Mouse (Mus musculus) hindbrain, embryonic 11.5 days (tissue): ENCODE data around the gene Rad23b. TPM values are rescaled to one million over a fixed set of nuclear protein-coding genes. Genes with fewer than 3 reads are reported as not detected.
A peak's percentile ranks its signal among the peaks of the same experiment; 100 is the strongest.

Experiments used
- ATAC-seq: fragments of 200-750 bp; cut with Nextera tagmentation; 2 replicates; pipeline ENCODE4 v1.8.0; 2017; ENCODE audit warnings: mild to moderate bottlenecking, moderate TSS enrichment, moderate library complexity; ENCODE audit not compliant: low FRiP score
- DNase-seq: peaks from one replicate; pipeline ENCODE4 v3.0.0-alpha.2; 2015; ENCODE audit warnings: low spot score
- H3K27ac ChIP-seq: fragments of 300-500 bp; sonication (generic); 2 replicates; pipeline ENCODE4 v1.5.1; 2014; ENCODE audit warnings: mild to moderate bottlenecking, low read depth, low read length
- H3K27me3 ChIP-seq: fragments of 300-500 bp; sonication (generic); 2 replicates; pipeline ENCODE4 v1.6.1; 2014; ENCODE audit warnings: mild to moderate bottlenecking, low read length, moderate library complexity, mixed read lengths; ENCODE audit not compliant: control insufficient read depth, insufficient read depth
- H3K36me3 ChIP-seq: fragments of 300-500 bp; sonication (generic); 2 replicates; pipeline ENCODE4 v1.6.1; 2014; ENCODE audit warnings: mild to moderate bottlenecking, low read length, moderate library complexity, mixed read lengths; ENCODE audit not compliant: control insufficient read depth, insufficient read depth
- H3K4me1 ChIP-seq: fragments of 300-500 bp; sonication (generic); replicated peaks from 2 replicates; pipeline ENCODE4 v1.6.1; 2014; ENCODE audit warnings: low read length, mixed read lengths; ENCODE audit not compliant: control insufficient read depth, insufficient read depth
- H3K4me2 ChIP-seq: fragments of 300-500 bp; sonication (generic); replicated peaks from 2 replicates; pipeline ENCODE4 v1.6.1; 2014; ENCODE audit warnings: mild to moderate bottlenecking, low read depth, low read length
- H3K4me3 ChIP-seq: fragments of 300-500 bp; sonication (generic); 2 replicates; pipeline ENCODE4 v1.5.1; 2014; ENCODE audit warnings: low read depth, low read length
- H3K9ac ChIP-seq: fragments of 300-500 bp; sonication (generic); 2 replicates; pipeline ENCODE4 v1.6.1; 2014; ENCODE audit warnings: low read depth, low read length
- H3K9me3 ChIP-seq: fragments of 300-500 bp; sonication (generic); 2 replicates; pipeline ENCODE4 v1.6.1; 2016; ENCODE audit warnings: low read length; ENCODE audit not compliant: control insufficient read depth
- WGBS: fragments of 180-500 bp; shearing (Covaris S2); extraction: QIAGEN DNeasy Blood & Tissue Kit; methylation state at CpG from one replicate; pipeline ENCODE4 v1.1.7; 2014; 5-methylcytosine and 5-hydroxymethylcytosine counted together
- polyA plus RNA-seq: library from polyadenylated mRNA; unstranded; fragments of >200 nt; fragmentation: Nextera tagmentation; extraction: Ambion mirVana; gene quantifications from 2 replicates; pipeline ENCODE4 v1.2.1, GENCODE M21; 2014

The Rad23b gene
- polyA plus RNA-seq, 1 experiment from 2014 or later: 105 TPM

DNA sequence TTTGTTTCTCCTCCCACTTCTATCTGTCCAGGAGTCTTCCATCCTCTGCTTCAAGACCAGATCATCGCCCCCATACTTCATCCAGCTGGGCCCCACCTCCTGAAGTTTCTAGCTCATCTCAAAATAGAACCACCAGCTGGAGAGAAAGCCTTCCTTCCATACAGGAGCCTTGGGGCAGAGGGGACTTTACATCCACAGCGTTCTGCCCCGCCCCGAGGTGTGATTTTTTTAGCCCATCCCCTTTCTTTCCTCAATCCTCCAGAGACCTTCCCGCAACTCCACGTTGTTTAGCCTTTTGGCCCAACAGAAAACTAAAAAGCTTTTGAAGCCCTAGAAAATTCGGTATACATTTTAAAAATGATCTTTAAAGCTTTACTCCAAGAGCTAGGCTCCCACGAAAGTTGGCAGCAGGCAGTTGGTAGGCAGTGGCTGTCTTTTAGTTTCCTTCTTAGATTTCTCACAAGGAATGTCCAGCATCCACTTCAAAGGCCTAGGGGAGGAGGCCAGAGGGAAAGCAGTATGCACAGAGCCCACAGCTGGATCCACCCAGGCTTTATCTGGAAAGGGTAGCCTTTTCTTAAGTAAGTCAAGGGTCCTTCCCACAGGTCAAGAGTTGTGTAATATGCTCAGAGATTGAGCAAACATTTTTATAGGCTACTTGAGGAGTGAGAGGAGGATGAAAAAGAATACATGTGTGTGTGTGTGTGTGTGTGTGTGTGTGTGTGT lies 20.1 kb upstream of the Rad23b start:
- 81% methylated on average over 8 of the region's 8 CpGs for whole genome bisulfite sequencing
- DNase-seq: no peak
- H3K27ac ChIP-seq: no peak overlapping the region

DNA sequence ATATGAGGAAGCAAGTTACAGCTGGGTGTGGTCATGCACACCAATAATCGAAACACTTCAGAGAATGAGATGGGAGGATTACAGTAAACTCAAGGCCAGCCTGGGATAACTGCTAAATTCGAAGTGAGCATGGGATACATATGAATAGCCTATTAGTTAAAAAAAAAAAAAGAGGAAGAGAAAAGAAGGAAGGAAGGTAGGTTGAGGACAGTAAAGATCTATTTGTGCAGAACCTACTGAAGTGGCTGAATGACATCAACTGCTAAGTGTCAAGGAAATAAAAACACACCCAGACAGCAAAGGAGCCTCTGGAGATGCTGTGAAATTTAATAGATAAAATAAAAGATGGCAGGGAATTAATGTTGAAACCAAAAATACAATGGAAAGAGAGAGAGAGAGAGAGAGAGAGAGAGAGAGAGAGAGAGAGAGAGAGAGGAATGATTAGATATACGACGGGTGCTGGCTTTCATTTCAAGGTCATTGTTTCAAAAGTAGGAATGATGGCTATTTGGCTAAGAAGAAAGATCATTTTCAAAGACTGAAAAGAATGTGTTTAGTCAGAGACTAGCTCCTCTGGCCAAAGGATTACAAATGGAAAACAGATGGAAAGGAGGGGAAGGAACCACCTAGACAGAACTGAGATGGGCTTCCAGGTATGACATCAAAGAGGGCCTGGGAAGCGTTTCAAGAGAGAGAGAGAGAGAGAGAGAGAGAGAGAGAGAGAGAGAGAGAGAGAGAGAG lies 14.6 kb upstream of the Rad23b start:
- DNase-seq: no peak
- 77% methylated on average over 5 of the region's 5 CpGs for WGBS

More for the DNA sequence above, 20.1 kb upstream of the Rad23b start:
- no peaks in the 10 kb centered on the region for H3K36me3 ChIP-seq
- no peak overlapping the region for H3K4me3 ChIP-seq
- no peak overlapping the region for H3K9ac ChIP-seq
- H3K9me3 ChIP-seq: no peaks in the 10 kb centered on the region
- no peaks in the 10 kb centered on the region for H3K4me1 ChIP-seq
- H3K4me2 ChIP-seq: no peak overlapping the region
- H3K27me3 ChIP-seq: no peaks in the 10 kb centered on the region
- no peak for ATAC-seq

DNA sequence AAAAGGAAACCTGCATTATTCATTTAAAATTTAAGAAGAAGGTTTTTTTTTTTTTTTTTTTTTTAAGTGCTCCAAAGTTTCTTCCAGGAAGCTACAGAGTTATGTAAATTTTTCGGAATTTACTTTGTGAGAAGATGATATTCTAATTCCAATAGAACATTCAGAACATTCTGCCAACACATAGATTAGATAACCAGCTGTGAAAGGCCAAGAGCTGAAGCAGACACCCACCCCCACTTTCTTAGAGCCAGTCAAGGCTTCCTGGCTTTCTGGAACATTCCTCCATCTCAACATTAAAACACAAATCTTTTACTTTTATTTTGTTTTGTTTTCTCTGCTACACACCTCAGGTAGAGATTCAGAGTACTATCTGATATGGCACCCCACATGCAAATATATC lies 10.9 kb upstream of the Rad23b start:
- ATAC-seq: no peak

More for the DNA sequence above, 14.6 kb upstream of the Rad23b start:
- H3K4me3 ChIP-seq: no peak overlapping the region
- no peaks in the 10 kb centered on the region for H3K27me3 ChIP-seq
- ATAC-seq: no peak
- H3K9me3 ChIP-seq: no peaks in the 10 kb centered on the region
- H3K4me1 ChIP-seq: no peaks in the 10 kb centered on the region
- H3K9ac ChIP-seq: no peak overlapping the region
- H3K4me2 ChIP-seq: no peak overlapping the region
- H3K27ac ChIP-seq: no peak overlapping the region
- no peaks in the 10 kb centered on the region for H3K36me3 ChIP-seq

DNA sequence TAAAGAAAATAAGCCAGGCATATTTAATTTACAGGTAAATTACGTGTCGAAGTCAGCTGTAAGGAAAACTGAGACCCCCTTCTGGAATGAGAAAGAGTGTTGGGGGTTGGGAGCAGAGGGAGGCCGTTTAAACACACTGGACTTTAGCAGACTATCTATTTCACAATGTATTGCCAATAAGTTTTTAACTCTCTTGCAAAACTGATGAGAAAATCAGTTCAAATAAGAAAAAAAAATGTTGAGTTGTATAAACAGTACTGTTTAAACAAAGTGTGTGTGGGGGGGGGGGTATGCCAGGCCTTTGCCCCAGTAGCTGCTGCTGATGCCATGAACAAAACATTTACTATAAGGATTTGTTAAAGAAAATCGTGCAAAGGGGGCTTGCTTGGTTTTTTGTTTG lies 10.5 kb upstream of the Rad23b start:
- Histone ChIP-seq H3K4me3 (no peak overlapping the region), H3K9me3 (no peaks in the 10 kb centered on the region), H3K4me1 (no peaks in the 10 kb centered on the region), H3K9ac (no peak overlapping the region), H3K27ac (no peak overlapping the region), H3K4me2 (no peak overlapping the region), H3K27me3 (no peaks in the 10 kb centered on the region), H3K36me3 (no peaks in the 10 kb centered on the region)
- DNase-seq (no peak), ATAC-seq (no peak)
- WGBS: 78% methylated on average over 4 of the region's 4 CpGs

More for the DNA sequence above, 10.9 kb upstream of the Rad23b start:
- Histone ChIP-seq H3K4me2 (no peak overlapping the region), H3K4me3 (no peak overlapping the region), H3K9ac (no peak overlapping the region), H3K36me3 (no peaks in the 10 kb centered on the region), H3K27ac (no peak overlapping the region), H3K9me3 (no peaks in the 10 kb centered on the region), H3K27me3 (no peaks in the 10 kb centered on the region), H3K4me1 (no peaks in the 10 kb centered on the region)
- DNase-seq: no peak
- WGBS: 80% methylated on average over 1 of the region's 1 CpGs

DNA sequence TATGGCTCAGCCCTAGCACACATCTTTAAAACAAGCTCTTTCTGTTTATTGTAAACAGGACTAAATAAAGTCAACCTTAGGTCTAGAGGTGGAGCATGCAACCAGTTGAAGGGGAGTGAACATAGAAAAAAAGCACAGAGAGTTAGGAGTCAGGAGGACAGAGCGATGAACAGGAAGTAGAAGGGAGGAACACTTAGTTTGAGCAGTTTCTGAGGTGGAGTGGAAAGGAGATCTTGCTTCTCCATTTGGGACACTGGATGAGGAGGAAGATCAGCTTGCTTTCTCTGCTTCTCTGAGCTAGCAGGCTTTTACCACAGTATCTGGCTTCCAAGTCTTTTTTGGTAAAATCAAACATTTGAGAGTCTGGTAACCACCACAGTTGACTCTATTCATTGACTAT lies 8.0 kb upstream of the Rad23b start:
- H3K27ac ChIP-seq: no peak overlapping the region
- no peak overlapping the region for H3K9ac ChIP-seq
- H3K36me3 ChIP-seq: no peaks in the 10 kb centered on the region
- H3K4me1 ChIP-seq: no peaks in the 10 kb centered on the region
- ATAC-seq (no peak), DNase-seq (no peak)
- no peaks in the 10 kb centered on the region for H3K27me3 ChIP-seq
- 86% methylated on average over 1 of the region's 1 CpGs for WGBS
- no peak overlapping the region for H3K4me3 ChIP-seq
- H3K9me3 ChIP-seq: no peaks in the 10 kb centered on the region
- no peak overlapping the region for H3K4me2 ChIP-seq

DNA sequence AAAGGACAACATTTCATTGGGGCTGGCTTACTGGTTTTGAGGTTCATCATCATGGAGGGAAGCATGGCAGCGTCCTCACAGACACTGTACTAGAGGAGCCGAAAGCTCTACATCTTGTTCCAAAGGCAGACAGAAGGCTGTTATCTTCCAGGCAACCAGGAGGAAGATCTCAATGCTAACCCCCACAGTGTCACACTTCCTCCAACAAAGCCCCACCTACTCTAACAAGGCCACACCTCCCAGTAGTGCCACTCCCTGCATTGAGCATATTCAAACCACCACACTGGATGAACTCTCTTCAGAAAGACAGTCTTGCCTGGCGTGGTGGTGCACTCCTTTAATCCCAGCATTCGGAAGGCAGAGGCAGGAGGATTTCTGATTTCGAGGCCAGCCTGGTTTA lies 7.2 kb upstream of the Rad23b start:
- H3K9me3 ChIP-seq: no peaks in the 10 kb centered on the region
- 93% methylated on average over 5 of the region's 5 CpGs for WGBS
- no peaks in the 10 kb centered on the region for H3K27me3 ChIP-seq
- ATAC-seq (no peak), DNase-seq (no peak)
- H3K4me1 ChIP-seq: no peaks in the 10 kb centered on the region
- H3K4me3 ChIP-seq: no peak overlapping the region
- no peaks in the 10 kb centered on the region for H3K36me3 ChIP-seq
- no peak overlapping the region for H3K27ac ChIP-seq
- H3K4me2 ChIP-seq: no peak overlapping the region
- H3K9ac ChIP-seq: no peak overlapping the region

DNA sequence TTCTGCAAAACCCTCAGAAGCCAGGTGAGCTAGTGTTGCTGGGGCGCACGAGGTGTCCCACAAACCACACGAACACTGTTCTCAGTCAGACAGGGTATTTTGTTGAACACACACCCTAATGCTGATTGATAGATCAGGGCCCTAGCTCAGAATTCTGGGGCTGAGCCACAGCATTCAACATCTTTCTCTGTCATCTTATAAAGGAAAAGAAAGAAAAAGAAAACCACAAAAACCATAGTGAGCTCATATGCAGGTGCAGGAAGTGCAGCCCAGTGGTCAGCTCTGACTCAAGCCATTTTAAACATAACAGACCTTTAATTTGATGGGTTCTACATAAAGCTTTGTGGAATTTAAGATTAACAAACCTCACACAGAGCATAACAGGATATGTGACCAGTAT lies 6.6 kb upstream of the Rad23b start:
- WGBS: 99% methylated on average over 3 of the region's 3 CpGs

DNA sequence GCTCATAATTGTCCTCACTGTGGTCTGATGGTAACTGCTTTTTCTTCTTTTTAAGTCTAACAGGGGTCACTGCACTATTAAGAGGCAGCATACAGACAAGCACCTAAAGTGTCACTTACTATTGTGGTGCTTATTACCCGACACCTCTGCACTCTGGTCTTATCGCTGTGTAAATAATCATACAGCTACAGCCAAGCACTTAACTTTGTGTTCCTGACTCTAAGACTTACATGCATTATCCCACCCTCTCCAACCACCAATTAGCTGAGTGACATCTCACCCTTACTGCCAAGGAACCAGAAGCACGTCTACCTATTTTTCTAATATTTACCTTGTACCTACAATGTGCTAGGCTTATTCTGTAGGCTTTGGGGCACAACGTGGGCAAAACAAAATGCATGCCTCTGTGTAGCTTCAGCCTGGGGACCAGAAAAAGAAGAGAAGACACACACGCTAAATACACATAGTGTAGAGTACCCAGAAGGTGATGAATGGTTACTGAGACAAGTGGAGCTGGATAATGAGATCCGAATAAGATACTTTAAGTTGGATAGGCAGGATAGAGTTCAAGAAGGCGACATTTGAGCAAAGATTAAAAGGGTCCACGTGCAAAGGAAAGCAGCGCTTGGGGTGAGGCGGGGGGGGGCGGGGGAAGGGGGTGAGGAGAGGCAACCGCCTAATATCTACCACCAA lies 938 bp upstream of the Rad23b start:
- DNase-seq (peak; percentile 13), ATAC-seq (peak; percentile 15)
- WGBS: 10% methylated on average over 11 of the region's 12 CpGs
- Histone ChIP-seq H3K4me1 (no peaks in the 10 kb centered on the region), H3K9me3 (no peaks in the 10 kb centered on the region), H3K36me3 (no peaks in the 10 kb centered on the region), H3K9ac (peak overlapping the region; percentile 56), H3K4me2 (peak overlapping the region; percentile 47), H3K27me3 (no peaks in the 10 kb centered on the region), H3K4me3 (peak overlapping the region; percentile 95), H3K27ac (peak overlapping the region; percentile 85)

More for the DNA sequence above, 6.6 kb upstream of the Rad23b start:
- Histone ChIP-seq H3K27ac (no peak overlapping the region), H3K9me3 (no peaks in the 10 kb centered on the region), H3K4me2 (no peak overlapping the region), H3K4me1 (no peaks in the 10 kb centered on the region), H3K36me3 (no peaks in the 10 kb centered on the region), H3K9ac (no peak overlapping the region), H3K4me3 (no peak overlapping the region), H3K27me3 (no peaks in the 10 kb centered on the region)
- no peak for ATAC-seq
- DNase-seq: no peak
